Mouse (Mus musculus) heart, embryonic 16.5 days (tissue): ENCODE data around the gene Zfp93. TPM values are rescaled to one million over a fixed set of nuclear protein-coding genes. Genes with fewer than 3 reads are reported as not detected.

ENCODE experiments used
- ATAC-seq: fragments of 200-750 bp; cut with Nextera tagmentation; replicated peaks from 2 replicates; pipeline ENCODE4 v1.8.0; 2017; ENCODE audit warnings: moderate number of reproducible peaks; ENCODE audit not compliant: insufficient read depth, low FRiP score; ENCODE audit errors: extremely low read depth
- H3K27ac ChIP-seq: fragments of 300-500 bp; sonication (generic); 2 replicates; pipeline ENCODE4 v1.5.1; 2014; ENCODE audit warnings: mild to moderate bottlenecking, low read length, control low read depth, moderate library complexity
- H3K27me3 ChIP-seq: fragments of 300-500 bp; sonication (generic); 2 replicates; pipeline ENCODE4 v1.6.1; 2014; ENCODE audit warnings: low read length, mixed read lengths; ENCODE audit not compliant: control insufficient read depth, insufficient read depth
- H3K36me3 ChIP-seq: fragments of 300-500 bp; sonication (generic); 2 replicates; pipeline ENCODE4 v1.6.1; 2014; ENCODE audit not compliant: control insufficient read depth, insufficient read depth
- H3K4me1 ChIP-seq: fragments of 300-500 bp; sonication (generic); 2 replicates; pipeline ENCODE4 v1.6.1; 2014; ENCODE audit warnings: low read length, mixed read lengths; ENCODE audit not compliant: control insufficient read depth, insufficient read depth
- H3K4me2 ChIP-seq: fragments of 300-500 bp; sonication (generic); 2 replicates; pipeline ENCODE4 v1.6.1; 2014; ENCODE audit warnings: low read depth, mild to moderate bottlenecking, control low read depth, low read length
- H3K4me3 ChIP-seq: fragments of 300-500 bp; sonication (generic); 2 replicates; pipeline ENCODE4 v1.5.1; 2014; ENCODE audit warnings: mild to moderate bottlenecking, control low read depth, low read length
- H3K9ac ChIP-seq: fragments of 300-500 bp; sonication (generic); 2 replicates; pipeline ENCODE4 v1.6.1; 2014; ENCODE audit warnings: low read length, control low read depth
- H3K9me3 ChIP-seq: fragments of 300-500 bp; sonication (generic); replicated peaks from 2 replicates; pipeline ENCODE4 v1.6.1; 2016; ENCODE audit warnings: low read length; ENCODE audit not compliant: control insufficient read depth
- WGBS: fragments of 180-500 bp; shearing (Covaris S2); extraction: QIAGEN DNeasy Blood & Tissue Kit; methylation state at CpG from one replicate; pipeline ENCODE4 v1.1.7; 2014; 5-methylcytosine and 5-hydroxymethylcytosine counted together
- polyA plus RNA-seq: library from polyadenylated mRNA; unstranded; fragments of >200 nt; fragmentation: Nextera tagmentation; extraction: Ambion mirVana; gene quantifications from 2 replicates; pipeline ENCODE4 v1.2.1, GENCODE M21; 2015

Zfp93 gene
- polyA plus RNA-seq, 1 experiment from 2014 or later = 5.8 TPM

- Histone ChIP-seq H3K4me1 (peaks cover 17% of the 10 kb centered on the region), H3K27ac (no peak overlapping the region), H3K27me3 (no peaks in the 10 kb centered on the region), H3K9ac (no peak overlapping the region), H3K4me3 (no peak overlapping the region), H3K4me2 (no peak overlapping the region), H3K36me3 (peaks cover 37% of the 10 kb centered on the region), H3K9me3 (no peaks in the 10 kb centered on the region)
- no peak for ATAC-seq
- WGBS = 89% methylated on average over 15 of the region's 15 CpGs
Observed at GRCm38 (mm10) chr7:24297361-24298095, 27.3 kb downstream of the Zfp93 start.

GRCm38 (mm10) chr7:24298635-24298972, 28.4 kb downstream of the Zfp93 start:
- Histone ChIP-seq H3K27me3 (no peaks in the 10 kb centered on the region), H3K4me2 (peak overlapping the region; percentile 92), H3K9me3 (no peaks in the 10 kb centered on the region), H3K4me3 (peak overlapping the region; percentile 87), H3K4me1 (peaks cover 17% of the 10 kb centered on the region), H3K9ac (peak overlapping the region; percentile 89), H3K36me3 (peaks cover 41% of the 10 kb centered on the region), H3K27ac (no peak overlapping the region)
- no peak for ATAC-seq
- WGBS = 2% methylated on average over 12 of the region's 12 CpGs

GRCm38 (mm10) chr7:24298973-24299708, 28.9 kb downstream of the Zfp93 start:
- Histone ChIP-seq H3K9me3 (no peaks in the 10 kb centered on the region), H3K4me1 (peaks cover 17% of the 10 kb centered on the region), H3K27ac (peak overlapping the region; percentile 76), H3K4me3 (peak overlapping the region; percentile 87), H3K36me3 (peaks cover 37% of the 10 kb centered on the region), H3K9ac (peak overlapping the region; percentile 89), H3K27me3 (no peaks in the 10 kb centered on the region), H3K4me2 (peak overlapping the region; percentile 92)
- ATAC-seq = peak; percentile 88
- under 1% methylated on average over 47 of the region's 47 CpGs for WGBS

DNA sequence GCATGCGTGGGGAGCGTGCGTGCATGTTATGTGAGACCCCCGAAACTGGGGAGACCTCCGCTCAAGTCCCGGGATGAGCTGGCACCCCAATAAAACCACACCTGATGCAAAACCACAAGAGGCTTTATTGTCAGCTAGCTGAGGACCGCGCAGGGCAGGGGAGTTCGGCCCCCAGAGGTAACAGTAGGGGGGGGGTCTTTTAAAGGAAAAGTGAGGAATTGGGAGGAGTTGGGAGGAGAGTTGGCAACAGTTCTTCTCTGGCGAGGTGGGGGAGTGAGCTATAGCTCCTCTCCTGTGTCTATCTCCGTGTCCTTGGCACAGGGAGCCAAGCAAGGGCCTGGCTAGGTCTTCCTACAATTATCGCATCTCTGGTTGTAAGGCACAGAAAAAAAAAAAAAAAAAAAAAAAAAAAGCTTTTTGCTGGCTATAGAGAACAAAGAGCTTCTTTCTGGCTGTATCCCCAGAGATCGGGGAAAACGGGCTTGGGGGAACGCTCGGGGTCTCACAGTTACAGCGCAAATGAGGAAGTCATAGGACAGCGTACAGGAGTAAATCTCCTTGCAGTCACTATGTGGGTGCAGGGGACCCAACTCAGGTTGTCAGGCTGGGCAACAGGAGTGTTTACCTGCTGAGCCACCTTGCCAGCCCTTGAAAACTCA, 29.7 kb downstream of the Zfp93 start:
- WGBS = 1% methylated on average over 18 of the region's 18 CpGs
- ATAC-seq = no peak
- H3K27ac ChIP-seq = 0 out of 2 replicates have a peak overlapping the region, but pooled peaks have one; percentile 27
- peaks cover 17% of the 10 kb centered on the region for H3K4me1 ChIP-seq
- no peaks in the 10 kb centered on the region for H3K27me3 ChIP-seq
- H3K9ac ChIP-seq = peak overlapping the region; percentile 61
- no peaks in the 10 kb centered on the region for H3K9me3 ChIP-seq
- peaks cover 30% of the 10 kb centered on the region for H3K36me3 ChIP-seq
- peak overlapping the region; percentile 92 for H3K4me2 ChIP-seq
- H3K4me3 ChIP-seq = peak overlapping the region; percentile 87

DNA sequence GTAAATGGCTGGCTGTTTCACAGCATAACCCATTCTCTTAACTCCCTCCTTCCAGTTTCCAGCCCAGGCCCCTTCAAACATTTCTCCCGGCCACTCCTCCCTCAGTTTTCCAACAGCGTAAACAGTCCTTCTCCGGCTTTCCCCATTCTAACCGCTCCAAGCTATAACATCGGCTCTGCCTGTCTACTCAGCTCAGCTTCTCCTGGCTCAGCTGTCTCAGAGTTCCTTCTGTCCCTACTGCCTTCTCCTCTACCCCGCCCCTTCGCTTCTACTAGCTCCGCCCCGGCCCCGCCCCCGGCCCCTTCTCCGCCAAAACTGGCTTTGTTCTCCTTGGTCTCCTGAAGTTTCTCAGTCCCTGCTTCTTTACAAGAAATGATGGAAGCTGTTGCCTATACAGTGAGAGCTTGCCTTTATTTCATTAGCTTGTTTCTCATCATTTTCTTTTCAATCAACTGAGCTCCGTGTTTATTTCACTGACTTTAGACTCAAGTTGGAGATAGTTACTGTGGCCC, 30.6 kb downstream of the Zfp93 start, which contains the start of gene Zfp61:
Gene Zfp61, minus strand, starts transcription at position 462 of the 512 bp plus-strand sequence.
- 2% methylated on average over 13 of the region's 13 CpGs for WGBS
- Histone ChIP-seq H3K36me3 (peaks cover 21% of the 10 kb centered on the region), H3K9ac (peak within 1 kb of the TSS; percentile 61), H3K4me1 (peaks cover 17% of the 10 kb centered on the region), H3K27me3 (no peaks in the 10 kb centered on the region), H3K9me3 (no peaks in the 10 kb centered on the region), H3K4me3 (peak within 1 kb of the TSS; percentile 87), H3K4me2 (peak within 1 kb of the TSS; percentile 92), H3K27ac (peak within 1 kb of the TSS; percentile 40; the same call in 1 of the 2 replicates)
- ATAC-seq = peak; percentile 53; the same call in 1 of the 2 replicates

- Histone ChIP-seq H3K4me3 (peak overlapping the region; percentile 79), H3K36me3 (no peaks in the 10 kb centered on the region; the same call in 1 of the 2 replicates), H3K4me2 (peak overlapping the region; percentile 94), H3K27ac (0 out of 2 replicates have a peak overlapping the region, but pooled peaks have one; percentile 20), H3K9me3 (no peaks in the 10 kb centered on the region), H3K27me3 (no peaks in the 10 kb centered on the region), H3K9ac (peak overlapping the region; percentile 87), H3K4me1 (peaks cover 5% of the 10 kb centered on the region; the same call in 1 of the 2 replicates)
- WGBS = 28% methylated on average over 29 of the region's 29 CpGs
- ATAC-seq = 0 out of 2 replicates have a peak, but pooled peaks have one; percentile 1
Observed at GRCm38 (mm10) chr7:24315726-24316566, 45.7 kb downstream of the Zfp93 start.

DNA sequence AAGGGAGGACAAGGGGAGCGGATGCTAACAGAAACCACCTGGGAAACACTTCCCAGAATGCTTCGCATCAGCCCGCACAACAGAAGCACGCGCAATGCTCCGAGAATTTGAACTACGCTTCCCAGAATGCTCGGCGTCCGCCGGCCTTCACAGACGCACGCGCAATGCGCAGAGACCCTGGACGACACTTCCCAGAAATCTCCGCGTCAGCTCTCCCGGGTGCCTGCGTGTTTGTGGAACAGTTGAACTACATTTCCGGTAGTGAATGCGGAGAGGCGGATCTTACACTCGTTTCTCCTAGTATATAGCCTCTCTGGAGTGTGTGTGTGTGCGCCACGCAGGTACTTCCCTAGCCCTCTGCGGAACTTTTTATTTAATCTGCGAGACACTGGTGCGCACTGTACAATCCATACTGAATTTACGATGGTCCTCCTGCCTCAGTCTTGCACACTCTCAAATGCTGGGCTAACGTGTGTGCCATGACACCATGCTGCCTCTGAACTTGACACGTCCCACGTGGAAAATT, 46.4 kb downstream of the Zfp93 start, which contains the start of gene Zfp94:
Gene Zfp94, minus strand, starts transcription at position 100 of the 526 bp plus-strand sequence.
- H3K9ac ChIP-seq = peak within 1 kb of the TSS; percentile 87
- peak within 1 kb of the TSS; percentile 79 for H3K4me3 ChIP-seq
- ATAC-seq = peak; percentile 95
- no peaks in the 10 kb centered on the region for H3K27me3 ChIP-seq
- H3K4me1 ChIP-seq = peaks cover 5% of the 10 kb centered on the region; the same call in 1 of the 2 replicates
- WGBS = under 1% methylated on average over 33 of the region's 33 CpGs
- H3K4me2 ChIP-seq = peak within 1 kb of the TSS; percentile 94
- H3K36me3 ChIP-seq = no peaks in the 10 kb centered on the region
- no peaks in the 10 kb centered on the region for H3K9me3 ChIP-seq
- H3K27ac ChIP-seq = peak within 1 kb of the TSS; percentile 76

DNA sequence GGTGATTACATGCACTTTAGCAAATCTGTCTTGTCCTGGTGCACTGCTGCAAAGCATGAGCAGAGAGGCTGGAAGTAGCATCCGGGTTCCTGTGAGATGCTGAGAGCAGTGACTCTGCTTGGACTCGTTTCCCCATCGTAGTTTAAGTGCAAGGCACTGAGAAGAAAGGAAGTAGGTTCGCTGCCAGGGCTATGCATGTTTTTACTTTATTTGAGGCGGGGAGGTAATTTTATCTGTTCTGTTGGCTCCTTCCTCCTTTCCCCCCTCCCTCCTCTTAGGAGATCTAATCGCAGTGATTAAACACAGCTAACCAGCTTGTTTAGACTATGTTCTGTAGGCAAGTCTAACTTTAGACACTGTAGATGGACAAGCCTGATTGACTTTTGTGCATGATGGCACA, 48.7 kb downstream of the Zfp93 start:
- peaks cover 5% of the 10 kb centered on the region; the same call in 1 of the 2 replicates for H3K4me1 ChIP-seq
- no peak overlapping the region for H3K9ac ChIP-seq
- H3K36me3 ChIP-seq = no peaks in the 10 kb centered on the region
- peaks cover 3% of the 10 kb centered on the region for H3K9me3 ChIP-seq
- no peak overlapping the region for H3K4me2 ChIP-seq
- 60% methylated on average over 6 of the region's 6 CpGs for WGBS
- no peaks in the 10 kb centered on the region for H3K27me3 ChIP-seq
- no peak overlapping the region for H3K4me3 ChIP-seq
- no peak overlapping the region for H3K27ac ChIP-seq
- no peak for ATAC-seq
